Mouse (Mus musculus): ENCODE measurements around the gene Rrp8.

- no peak for TF ChIP-seq CTCF (IDR thresholded peaks at IDR 0.05; ENCODE audit: borderline replicate concordance, extremely low read depth, insufficient read depth, insufficient read length)
- TF ChIP-seq POLR2A (IDR thresholded peaks at IDR 0.05; ENCODE audit: borderline replicate concordance, extremely low read depth, insufficient read depth, insufficient read length, poor library complexity, severe bottlenecking), result no peak
Observed at GRCm38 (mm10) chr7:105715366-105715765, 21.8 kb downstream of the Rrp8 start.
